Mouse (Mus musculus) fat pad, adult 2 months (tissue): ENCODE results near the gene Tor1b.

Experiments used
- DNase-seq: peaks from one replicate; pipeline ENCODE4 v3.0.0-alpha.2; 2011; ENCODE audit warnings: low read depth, low spot score; ENCODE audit errors: extremely low read depth

Gene Tor1b

GRCm38 (mm10) chr2:30985111-30986020 lies 32.6 kb downstream of the Tor1b start:
- peak; percentile 42 for DNase-seq

GRCm38 (mm10) chr2:30990221-30990620 lies 37.5 kb downstream of the Tor1b start:
- no peak for DNase-seq

GRCm38 (mm10) chr2:30994853-30995252 lies 42.1 kb downstream of the Tor1b start:
- no peak for DNase-seq

- no peak for DNase-seq
These were observed 42.8 kb downstream of the Tor1b start for GRCm38 (mm10) chr2:30995432-30995996.

- DNase-seq, result no peak
These were observed 45.9 kb downstream of the Tor1b start for GRCm38 (mm10) chr2:30998443-30999260.

- DNase-seq, result no peak
These were observed 50.1 kb downstream of the Tor1b start for GRCm38 (mm10) chr2:31002857-31003256.

- no peak for DNase-seq
These were observed 52.7 kb downstream of the Tor1b start for GRCm38 (mm10) chr2:31005453-31005852.

GRCm38 (mm10) chr2:31006434-31006833 lies 53.7 kb downstream of the Tor1b start:
- no peak for DNase-seq

- no peak for DNase-seq
These were observed 54.4 kb downstream of the Tor1b start for GRCm38 (mm10) chr2:31007208-31007607.
